Mouse (Mus musculus) midbrain, embryonic 12.5 days (tissue): ENCODE results near the gene Acot4. TPM values are rescaled to one million over a fixed set of nuclear protein-coding genes. Genes with fewer than 3 reads are reported as not detected.

Experiments
- polyA plus RNA-seq: library from polyadenylated mRNA; unstranded; fragments of >200 nt; fragmentation: Nextera tagmentation; extraction: Ambion mirVana; gene quantifications from 2 replicates; pipeline ENCODE4 v1.2.1, GENCODE M21; 2016

Gene Acot4
- polyA plus RNA-seq, 1 experiment from 2014 or later, result 0.18 TPM

Other genes with a start within 250 kb of the Acot4 start
- 31.9 and 33.0 TPM in 2 replicates for gene Numb, start 116.4 kb upstream of the Acot4 start, polyA plus RNA-seq
- 16.7 and 19.0 TPM in 2 replicates for gene Riox1, start 87.8 kb upstream of the Acot4 start, polyA plus RNA-seq
- not detected in 2 replicates for gene Heatr4, start 53.5 kb upstream of the Acot4 start, polyA plus RNA-seq
- gene Acot2, start 50.5 kb upstream of the Acot4 start, polyA plus RNA-seq, result 14.7 and 14.9 TPM in 2 replicates
- gene Acot1, start 28.9 kb upstream of the Acot4 start, polyA plus RNA-seq, result 44.3 and 50.8 TPM in 2 replicates
- not detected in 2 replicates for gene Gm49366, start 556 bp downstream of the Acot4 start, polyA plus RNA-seq
- 0.58 and 0.61 TPM in 2 replicates for gene Acot3, start 13.8 kb downstream of the Acot4 start, polyA plus RNA-seq
- not detected in 2 replicates for gene Acot5, start 30.9 kb downstream of the Acot4 start, polyA plus RNA-seq
- 0.88 and 1.1 TPM in 2 replicates for gene Acot6, start 62.3 kb downstream of the Acot4 start, polyA plus RNA-seq
- gene Dnal1, start 76.0 kb downstream of the Acot4 start, polyA plus RNA-seq, result 6.9 and 7.4 TPM in 2 replicates
- gene Pnma1, start 110.1 kb downstream of the Acot4 start, polyA plus RNA-seq, result 3.6 and 3.7 TPM in 2 replicates
- gene Elmsan1, start 180.5 kb downstream of the Acot4 start, polyA plus RNA-seq, result 6.5 and 6.6 TPM in 2 replicates
- 15.2 and 18.1 TPM in 2 replicates for gene Ptgr2, start 246.9 kb downstream of the Acot4 start, polyA plus RNA-seq